Mouse (Mus musculus) forebrain, embryonic 14.5 days (tissue): ENCODE data around the gene Tuft1. TPM values are rescaled to one million over a fixed set of nuclear protein-coding genes. Genes with fewer than 3 reads are reported as not detected.

Experiments
- ATAC-seq: fragments of 200-750 bp; cut with Nextera tagmentation; 2 replicates; pipeline ENCODE4 v1.8.0; 2017; ENCODE audit warnings: mild to moderate bottlenecking, moderate library complexity
- DNase-seq: peaks from one replicate; pipeline ENCODE4 v3.0.0-alpha.2; 2015; ENCODE audit warnings: low spot score
- H3K27ac ChIP-seq: fragments of 300-500 bp; sonication (generic); 2 replicates; pipeline ENCODE4 v1.5.1; 2014; ENCODE audit warnings: low read depth, mild to moderate bottlenecking, control low read depth, low read length, moderate library complexity
- H3K27me3 ChIP-seq: fragments of 300-500 bp; sonication (generic); replicated peaks from 2 replicates; pipeline ENCODE4 v1.6.1; 2014; ENCODE audit warnings: low read length, control low read depth, mixed read lengths; ENCODE audit not compliant: control insufficient read depth, insufficient read depth
- H3K36me3 ChIP-seq: fragments of 300-500 bp; sonication (generic); 2 replicates; pipeline ENCODE4 v1.6.1; 2014; ENCODE audit warnings: low read length, control low read depth; ENCODE audit not compliant: control insufficient read depth, insufficient read depth
- H3K4me1 ChIP-seq: fragments of 300-500 bp; sonication (generic); 2 replicates; pipeline ENCODE4 v1.6.1; 2014; ENCODE audit warnings: antibody characterized with exemption, low read length, control low read depth; ENCODE audit not compliant: control insufficient read depth, insufficient read depth
- H3K4me2 ChIP-seq: fragments of 300-500 bp; sonication (generic); 2 replicates; pipeline ENCODE4 v1.6.1; 2014; ENCODE audit warnings: mild to moderate bottlenecking, control low read depth, low read length
- H3K4me3 ChIP-seq: fragments of 300-500 bp; sonication (generic); 2 replicates; pipeline ENCODE4 v1.5.1; 2014; ENCODE audit warnings: low read depth, low read length, control low read depth
- H3K9ac ChIP-seq: fragments of 300-500 bp; sonication (generic); 2 replicates; pipeline ENCODE4 v1.6.1; 2014; ENCODE audit warnings: mild to moderate bottlenecking, low read length, control low read depth, moderate library complexity
- H3K9me3 ChIP-seq: fragments of 300-500 bp; sonication (generic); replicated peaks from 2 replicates; pipeline ENCODE4 v1.6.1; 2016; ENCODE audit warnings: low read length, control low read depth, mixed read lengths; ENCODE audit not compliant: control insufficient read depth
- WGBS: fragments of 180-500 bp; shearing (Covaris S2); extraction: QIAGEN DNeasy Blood & Tissue Kit; methylation state at CpG from one replicate; pipeline ENCODE4 v1.1.7; 2014; 5-methylcytosine and 5-hydroxymethylcytosine counted together
- polyA plus RNA-seq: library from polyadenylated mRNA; unstranded; fragments of >200 nt; fragmentation: Nextera tagmentation; extraction: Ambion mirVana; gene quantifications from 2 replicates; pipeline ENCODE4 v1.2.1, GENCODE M21; 2014

The Tuft1 gene
- polyA plus RNA-seq, 1 experiment from 2014 or later = 4.6 TPM

GRCm38 (mm10) chr3:94613258-94613878 lies 45.3 kb downstream of the Tuft1 start:
- ATAC-seq (no peak), DNase-seq (no peak)
- Histone ChIP-seq H3K9ac (no peak overlapping the region), H3K4me1 (no peaks in the 10 kb centered on the region), H3K4me3 (no peak overlapping the region), H3K27me3 (no peaks in the 10 kb centered on the region), H3K36me3 (no peaks in the 10 kb centered on the region), H3K27ac (no peak overlapping the region), H3K4me2 (no peak overlapping the region), H3K9me3 (no peaks in the 10 kb centered on the region)
- whole genome bisulfite sequencing = 70% methylated on average over 7 of the region's 7 CpGs

GRCm38 (mm10) chr3:94612274-94612673 lies 46.4 kb downstream of the Tuft1 start:
- Histone ChIP-seq H3K36me3 (no peaks in the 10 kb centered on the region), H3K4me1 (no peaks in the 10 kb centered on the region), H3K27ac (no peak overlapping the region), H3K9me3 (no peaks in the 10 kb centered on the region), H3K4me2 (no peak overlapping the region), H3K4me3 (no peak overlapping the region), H3K9ac (no peak overlapping the region), H3K27me3 (no peaks in the 10 kb centered on the region)
- WGBS = 73% methylated on average over 1 of the region's 1 CpGs
- no peak for DNase-seq
- no peak for ATAC-seq

GRCm38 (mm10) chr3:94611834-94612233 lies 46.8 kb downstream of the Tuft1 start:
- no peaks in the 10 kb centered on the region for H3K36me3 ChIP-seq
- H3K27me3 ChIP-seq = no peaks in the 10 kb centered on the region
- H3K4me1 ChIP-seq = no peaks in the 10 kb centered on the region
- no peaks in the 10 kb centered on the region for H3K9me3 ChIP-seq
- 76% methylated on average over 5 of the region's 5 CpGs for WGBS
- no peak overlapping the region for H3K4me3 ChIP-seq
- H3K4me2 ChIP-seq = no peak overlapping the region
- no peak for DNase-seq
- ATAC-seq = no peak
- H3K9ac ChIP-seq = no peak overlapping the region
- H3K27ac ChIP-seq = no peak overlapping the region

- 66% methylated on average over 4 of the region's 4 CpGs for WGBS
- Histone ChIP-seq H3K9me3 (no peaks in the 10 kb centered on the region), H3K36me3 (no peaks in the 10 kb centered on the region), H3K4me2 (no peak overlapping the region), H3K9ac (no peak overlapping the region), H3K27me3 (no peaks in the 10 kb centered on the region), H3K4me3 (no peak overlapping the region), H3K27ac (no peak overlapping the region), H3K4me1 (no peaks in the 10 kb centered on the region)
- ATAC-seq (no peak), DNase-seq (peak; percentile 34)
These were observed 47.3 kb downstream of the Tuft1 start for GRCm38 (mm10) chr3:94611343-94611742.

- Histone ChIP-seq H3K27me3 (no peaks in the 10 kb centered on the region), H3K27ac (no peak overlapping the region), H3K4me2 (no peak overlapping the region), H3K4me1 (no peaks in the 10 kb centered on the region), H3K9me3 (no peaks in the 10 kb centered on the region), H3K4me3 (no peak overlapping the region), H3K9ac (no peak overlapping the region), H3K36me3 (no peaks in the 10 kb centered on the region)
- WGBS = 75% methylated on average over 2 of the region's 2 CpGs
- no peak for DNase-seq
- ATAC-seq = no peak
These were observed 48.1 kb downstream of the Tuft1 start for GRCm38 (mm10) chr3:94610581-94610980.

GRCm38 (mm10) chr3:94609621-94610020 lies 49.1 kb downstream of the Tuft1 start:
- WGBS = 97% methylated on average over 3 of the region's 3 CpGs
- Histone ChIP-seq H3K27me3 (no peaks in the 10 kb centered on the region), H3K36me3 (no peaks in the 10 kb centered on the region), H3K4me1 (no peaks in the 10 kb centered on the region), H3K9me3 (no peaks in the 10 kb centered on the region), H3K4me2 (no peak overlapping the region), H3K27ac (no peak overlapping the region), H3K4me3 (no peak overlapping the region), H3K9ac (no peak overlapping the region)
- DNase-seq = no peak
- no peak for ATAC-seq

GRCm38 (mm10) chr3:94601959-94602358 lies 56.7 kb downstream of the Tuft1 start:
- peak; percentile 77 for DNase-seq
- Histone ChIP-seq H3K27me3 (no peaks in the 10 kb centered on the region), H3K9me3 (no peaks in the 10 kb centered on the region), H3K9ac (no peak overlapping the region), H3K4me2 (no peak overlapping the region), H3K27ac (no peak overlapping the region), H3K36me3 (no peaks in the 10 kb centered on the region), H3K4me3 (no peak overlapping the region), H3K4me1 (no peaks in the 10 kb centered on the region)
- ATAC-seq = no peak
- 5% methylated on average over 4 of the region's 4 CpGs for WGBS

- no peaks in the 10 kb centered on the region for H3K36me3 ChIP-seq
- DNase-seq = no peak
- 86% methylated on average over 3 of the region's 3 CpGs for WGBS
- ATAC-seq = no peak
- no peaks in the 10 kb centered on the region for H3K27me3 ChIP-seq
- no peaks in the 10 kb centered on the region for H3K4me1 ChIP-seq
- no peak overlapping the region for H3K27ac ChIP-seq
- H3K4me2 ChIP-seq = no peak overlapping the region
- no peak overlapping the region for H3K4me3 ChIP-seq
- no peak overlapping the region for H3K9ac ChIP-seq
- 0 out of 2 replicates have a peak, but pooled peaks cover 3% of the 10 kb centered on the region for H3K9me3 ChIP-seq
These were observed 61.4 kb downstream of the Tuft1 start for GRCm38 (mm10) chr3:94597224-94597779.

- WGBS = 88% methylated on average over 6 of the region's 6 CpGs
- DNase-seq = no peak
These were observed 62.8 kb downstream of the Tuft1 start for GRCm38 (mm10) chr3:94595871-94596287.

More at GRCm38 (mm10) chr3:94595871-94596287, 62.8 kb downstream of the Tuft1 start:
- H3K36me3 ChIP-seq = no peaks in the 10 kb centered on the region
- no peaks in the 10 kb centered on the region for H3K4me1 ChIP-seq
- 0 out of 2 replicates have a peak, but pooled peaks cover 3% of the 10 kb centered on the region for H3K9me3 ChIP-seq
- H3K4me3 ChIP-seq = no peak overlapping the region
- H3K27me3 ChIP-seq = no peaks in the 10 kb centered on the region
- H3K27ac ChIP-seq = no peak overlapping the region
- H3K9ac ChIP-seq = no peak overlapping the region
- no peak overlapping the region for H3K4me2 ChIP-seq
- ATAC-seq = no peak
